Mouse (Mus musculus) ZHBTc4 (cell line): ENCODE results near the gene Unc50.

Experiments
- DNase-seq: peaks from one replicate; pipeline ENCODE4 v3.0.0-alpha.2; 2011; ENCODE audit warnings: low read depth, low spot score

Unc50 gene

GRCm38 (mm10) chr1:37429366-37430296 lies at the start of gene Unc50, which contains the start of gene Coa5:
Gene Unc50, plus strand, starts transcription at chr1:37430139.
Gene Coa5, minus strand, starts transcription at chr1:37430103.
- peak; percentile 98 for DNase-seq

GRCm38 (mm10) chr1:37380913-37381312 lies 49.0 kb upstream of the Unc50 start:
- DNase-seq, result no peak

- no peak for DNase-seq
These were observed 45.6 kb upstream of the Unc50 start for GRCm38 (mm10) chr1:37384304-37384703.

- no peak for DNase-seq
These were observed 43.4 kb upstream of the Unc50 start for GRCm38 (mm10) chr1:37386448-37386971.

GRCm38 (mm10) chr1:37393174-37393573 lies 36.8 kb upstream of the Unc50 start:
- no peak for DNase-seq

GRCm38 (mm10) chr1:37396481-37396880 lies 33.5 kb upstream of the Unc50 start:
- no peak for DNase-seq

- no peak for DNase-seq
These were observed 31.0 kb upstream of the Unc50 start for GRCm38 (mm10) chr1:37398961-37399360.

- DNase-seq, result no peak
These were observed 30.2 kb upstream of the Unc50 start for GRCm38 (mm10) chr1:37399734-37400133.

- peak; percentile 90 for DNase-seq
These were observed 28.3 kb upstream of the Unc50 start for GRCm38 (mm10) chr1:37401687-37402086.

GRCm38 (mm10) chr1:37405137-37405536 lies 24.8 kb upstream of the Unc50 start:
- DNase-seq, result no peak

GRCm38 (mm10) chr1:37407228-37407627 lies 22.7 kb upstream of the Unc50 start:
- DNase-seq, result no peak

- no peak for DNase-seq
These were observed 21.9 kb upstream of the Unc50 start for GRCm38 (mm10) chr1:37408059-37408458.

GRCm38 (mm10) chr1:37408678-37409077 lies 21.3 kb upstream of the Unc50 start:
- DNase-seq, result no peak

- peak; percentile 67 for DNase-seq
These were observed 20.3 kb upstream of the Unc50 start for GRCm38 (mm10) chr1:37409647-37410046.

GRCm38 (mm10) chr1:37415394-37415793 lies 14.5 kb upstream of the Unc50 start:
- DNase-seq, result no peak

- DNase-seq, result peak; percentile 80
These were observed 10.5 kb upstream of the Unc50 start for GRCm38 (mm10) chr1:37419420-37419819.

GRCm38 (mm10) chr1:37427144-37427875 lies 2.6 kb upstream of the Unc50 start:
- no peak for DNase-seq

- no peak for DNase-seq
These were observed 1.0 kb upstream of the Unc50 start for GRCm38 (mm10) chr1:37428911-37429310.

- no peak for DNase-seq
These were observed 430 bp downstream of the Unc50 start for GRCm38 (mm10) chr1:37430297-37430840.

GRCm38 (mm10) chr1:37436419-37436818 lies 6.5 kb downstream of the Unc50 start:
- DNase-seq, result no peak

GRCm38 (mm10) chr1:37442848-37443835 lies 13.2 kb downstream of the Unc50 start:
- no peak for DNase-seq
